Mouse (Mus musculus) hindbrain, embryonic 15.5 days (tissue): ENCODE data around the gene Srgap3. TPM values are rescaled to one million over a fixed set of nuclear protein-coding genes. Genes with fewer than 3 reads are reported as not detected.
A peak's percentile ranks its signal among the peaks of the same experiment; 100 is the strongest.

ENCODE experiments used
- ATAC-seq: fragments of 200-750 bp; cut with Nextera tagmentation; 2 replicates; pipeline ENCODE4 v1.8.0; 2017; ENCODE audit warnings: low read depth, moderate number of reproducible peaks, moderate TSS enrichment; ENCODE audit not compliant: low FRiP score
- H3K27ac ChIP-seq: fragments of 300-500 bp; sonication (generic); replicated peaks from 2 replicates; pipeline ENCODE4 v1.5.1; 2015; ENCODE audit warnings: mild to moderate bottlenecking, inconsistent platforms
- H3K27me3 ChIP-seq: fragments of 300-500 bp; sonication (generic); 2 replicates; pipeline ENCODE4 v1.6.1; 2015; ENCODE audit warnings: control low read depth, inconsistent platforms
- H3K36me3 ChIP-seq: fragments of 300-500 bp; sonication (generic); 2 replicates; pipeline ENCODE4 v1.6.1; 2015; ENCODE audit warnings: control low read depth, inconsistent platforms
- H3K4me1 ChIP-seq: fragments of 300-500 bp; sonication (generic); replicated peaks from 2 replicates; pipeline ENCODE4 v1.6.1; 2015; ENCODE audit warnings: control low read depth, inconsistent platforms
- H3K4me2 ChIP-seq: fragments of 300-500 bp; sonication (generic); 2 replicates; pipeline ENCODE4 v1.6.1; 2015; ENCODE audit warnings: moderate library complexity, mild to moderate bottlenecking, inconsistent platforms
- H3K4me3 ChIP-seq: fragments of 300-500 bp; sonication (generic); 2 replicates; pipeline ENCODE4 v1.5.1; 2015; ENCODE audit warnings: mild to moderate bottlenecking, inconsistent platforms
- H3K9ac ChIP-seq: fragments of 300-500 bp; sonication (generic); 2 replicates; pipeline ENCODE4 v1.6.1; 2015; ENCODE audit warnings: inconsistent platforms
- H3K9me3 ChIP-seq: fragments of 300-500 bp; sonication (generic); 2 replicates; pipeline ENCODE4 v1.6.1; 2016; ENCODE audit warnings: control low read depth, inconsistent platforms
- WGBS: fragments of 180-500 bp; shearing (Covaris S2); methylation state at CpG from one replicate; pipeline ENCODE4 v1.1.7; 2015; 5-methylcytosine and 5-hydroxymethylcytosine counted together
- polyA plus RNA-seq: library from polyadenylated mRNA; unstranded; fragments of >200 nt; fragmentation: Nextera tagmentation; extraction: Ambion mirVana; gene quantifications from 2 replicates; pipeline ENCODE4 v1.2.1, GENCODE M21; 2015

The Srgap3 gene
- polyA plus RNA-seq, 1 experiment from 2014 or later: 30.5 TPM

DNA sequence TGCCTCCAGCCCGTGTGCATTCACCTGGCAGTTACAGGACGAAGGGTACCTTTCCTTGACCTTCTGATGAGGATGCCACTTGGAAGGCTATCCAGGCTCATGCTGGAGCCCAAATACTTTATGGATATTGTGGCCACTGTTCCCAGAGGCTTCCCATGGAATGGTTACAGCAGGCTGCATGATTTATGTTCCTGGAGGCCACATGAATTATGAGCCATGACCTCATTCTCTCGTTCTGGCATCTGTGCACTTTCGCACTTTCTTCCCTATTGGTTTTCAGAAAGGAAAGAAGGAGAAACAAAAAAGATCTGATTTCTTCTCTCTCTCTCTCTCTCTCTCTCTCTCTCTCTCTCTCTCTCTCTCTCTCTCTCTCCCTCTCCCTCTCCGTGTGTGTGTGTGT lies 104.6 kb downstream of the Srgap3 start:
- Histone ChIP-seq H3K4me3 (no peak overlapping the region), H3K36me3 (no peaks in the 10 kb centered on the region), H3K9me3 (no peaks in the 10 kb centered on the region), H3K27me3 (no peaks in the 10 kb centered on the region), H3K4me1 (peaks cover 57% of the 10 kb centered on the region), H3K4me2 (no peak overlapping the region), H3K27ac (peak overlapping the region; percentile 50), H3K9ac (no peak overlapping the region)
- no peak for ATAC-seq
- 43% methylated on average over 5 of the region's 5 CpGs for WGBS

DNA sequence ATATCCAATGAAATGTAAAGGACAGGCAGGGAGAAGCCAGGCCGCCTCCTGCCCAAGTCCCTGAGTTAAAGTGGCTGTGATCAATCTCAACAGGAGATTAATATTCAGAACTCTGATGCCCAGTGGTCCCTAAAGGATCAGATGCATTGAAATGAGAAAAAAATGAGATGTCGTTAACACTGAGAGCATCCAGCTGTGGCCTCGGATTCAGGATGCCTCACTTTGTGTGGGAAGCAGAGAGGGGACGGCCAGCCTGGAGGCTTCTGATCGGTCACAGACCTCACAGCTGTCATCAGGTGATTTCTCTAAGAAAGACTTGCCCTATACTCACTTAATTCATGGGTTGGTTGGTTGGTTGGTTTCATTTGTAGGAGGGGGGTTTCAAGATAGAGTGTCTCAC lies 106.7 kb downstream of the Srgap3 start:
- Histone ChIP-seq H3K36me3 (no peaks in the 10 kb centered on the region), H3K4me2 (no peak overlapping the region), H3K27ac (peak overlapping the region; percentile 82), H3K4me1 (peaks cover 60% of the 10 kb centered on the region), H3K27me3 (no peaks in the 10 kb centered on the region), H3K4me3 (no peak overlapping the region), H3K9ac (no peak overlapping the region), H3K9me3 (no peaks in the 10 kb centered on the region)
- WGBS: 25% methylated on average over 5 of the region's 5 CpGs
- ATAC-seq: no peak

DNA sequence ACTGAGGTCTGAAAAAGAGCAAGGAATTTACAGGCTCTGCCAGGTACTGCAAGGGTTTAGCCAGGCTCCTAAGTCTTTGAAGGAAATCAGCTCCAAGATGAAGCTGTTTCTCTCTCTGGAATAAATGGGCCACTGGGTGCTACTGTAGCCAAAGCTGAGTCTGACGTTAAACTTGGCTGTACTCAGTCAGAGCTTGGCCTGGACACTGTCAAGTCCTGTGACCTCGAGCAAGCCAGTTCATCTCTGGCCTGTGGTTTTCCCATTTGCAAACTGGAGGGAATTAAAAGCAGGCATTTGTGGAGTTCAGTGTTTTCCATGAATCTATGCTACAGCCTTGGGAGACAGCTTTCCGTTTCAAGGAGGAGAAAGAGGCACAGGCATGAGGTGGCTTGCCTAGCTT lies 107.7 kb downstream of the Srgap3 start:
- Histone ChIP-seq H3K36me3 (no peaks in the 10 kb centered on the region), H3K9me3 (no peaks in the 10 kb centered on the region), H3K4me2 (peak overlapping the region; percentile 9; the same call in 1 of the 2 replicates), H3K9ac (no peak overlapping the region), H3K4me1 (peaks cover 61% of the 10 kb centered on the region), H3K27ac (peak overlapping the region; percentile 82), H3K27me3 (no peaks in the 10 kb centered on the region), H3K4me3 (no peak overlapping the region)
- WGBS: 34% methylated on average over 3 of the region's 3 CpGs
- no peak for ATAC-seq

DNA sequence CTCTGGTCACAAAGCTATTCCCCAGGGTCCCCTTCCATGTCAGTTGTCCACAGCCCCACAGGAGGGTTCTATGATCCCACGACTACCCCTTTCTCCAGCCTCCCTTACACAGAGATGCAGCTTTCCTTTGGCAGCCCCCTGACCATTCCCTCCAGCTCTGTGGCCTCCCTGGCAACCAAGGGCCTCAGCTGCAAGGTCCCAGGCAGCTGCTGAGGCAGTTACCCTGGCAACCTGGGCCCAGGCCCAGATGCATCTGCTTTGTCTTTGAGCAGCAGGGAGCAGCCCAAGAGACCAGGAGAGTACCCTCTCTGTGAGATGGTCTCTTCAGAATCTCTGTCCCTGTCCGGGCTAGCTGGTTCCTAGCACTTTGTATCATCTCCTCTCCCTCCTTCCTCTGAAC lies 108.2 kb downstream of the Srgap3 start:
- H3K27me3 ChIP-seq: no peaks in the 10 kb centered on the region
- peak; percentile 87 for ATAC-seq
- peak overlapping the region; percentile 82 for H3K27ac ChIP-seq
- no peaks in the 10 kb centered on the region for H3K9me3 ChIP-seq
- H3K4me1 ChIP-seq: peaks cover 67% of the 10 kb centered on the region
- no peak overlapping the region for H3K4me3 ChIP-seq
- H3K9ac ChIP-seq: peak overlapping the region; percentile 25; the same call in 1 of the 2 replicates
- peak overlapping the region; percentile 9; the same call in 1 of the 2 replicates for H3K4me2 ChIP-seq
- no peaks in the 10 kb centered on the region for H3K36me3 ChIP-seq
- 18% methylated on average over 2 of the region's 2 CpGs for WGBS

DNA sequence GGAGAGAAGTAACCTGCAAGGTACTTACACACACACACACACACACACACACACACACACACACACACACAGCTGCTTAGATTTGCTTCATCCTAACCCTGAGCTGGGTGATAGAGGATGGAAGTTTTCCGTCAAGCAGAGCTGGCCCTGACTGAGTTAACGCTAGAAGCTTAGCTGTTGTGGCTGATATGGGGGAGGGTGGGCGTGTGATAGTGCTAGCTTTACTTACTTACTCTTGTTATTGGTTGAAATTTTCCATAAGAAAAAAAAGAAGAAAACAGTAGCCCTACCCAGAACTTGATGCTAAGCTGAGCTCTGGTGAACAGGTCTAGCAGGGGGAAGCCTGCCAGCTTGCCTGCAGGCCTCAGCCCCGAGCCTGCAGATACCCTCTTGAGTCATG lies 110.4 kb downstream of the Srgap3 start:
- Histone ChIP-seq H3K36me3 (no peaks in the 10 kb centered on the region), H3K4me3 (no peak overlapping the region), H3K27ac (no peak overlapping the region), H3K9ac (no peak overlapping the region), H3K4me1 (peaks cover 60% of the 10 kb centered on the region), H3K27me3 (no peaks in the 10 kb centered on the region), H3K4me2 (no peak overlapping the region), H3K9me3 (no peaks in the 10 kb centered on the region)
- ATAC-seq: no peak
- 78% methylated on average over 4 of the region's 4 CpGs for WGBS

DNA sequence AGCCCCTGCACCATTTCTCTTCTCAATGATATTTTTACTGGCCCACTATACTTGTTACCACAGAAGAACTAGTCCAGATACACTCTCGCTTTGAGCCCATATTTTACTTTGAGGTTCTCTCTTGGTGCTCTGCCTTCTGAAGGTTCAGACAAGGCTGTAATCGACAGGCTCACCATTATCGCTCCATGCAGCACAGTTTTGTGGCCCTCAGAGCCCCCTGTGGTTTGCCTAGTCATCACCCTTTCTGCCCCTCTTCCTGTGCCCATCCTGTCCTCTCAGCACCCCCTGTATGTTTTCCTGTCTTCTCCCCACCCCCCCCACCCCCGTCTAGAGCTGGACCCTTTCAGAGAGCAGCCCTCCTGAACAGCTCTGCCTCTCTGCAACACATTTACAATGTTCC lies 111.7 kb downstream of the Srgap3 start:
- Histone ChIP-seq H3K27ac (no peak overlapping the region), H3K36me3 (no peaks in the 10 kb centered on the region), H3K4me3 (no peak overlapping the region), H3K4me1 (peaks cover 51% of the 10 kb centered on the region), H3K9me3 (no peaks in the 10 kb centered on the region), H3K27me3 (no peaks in the 10 kb centered on the region), H3K4me2 (no peak overlapping the region), H3K9ac (no peak overlapping the region)
- WGBS: 70% methylated on average over 4 of the region's 4 CpGs
- no peak for ATAC-seq

DNA sequence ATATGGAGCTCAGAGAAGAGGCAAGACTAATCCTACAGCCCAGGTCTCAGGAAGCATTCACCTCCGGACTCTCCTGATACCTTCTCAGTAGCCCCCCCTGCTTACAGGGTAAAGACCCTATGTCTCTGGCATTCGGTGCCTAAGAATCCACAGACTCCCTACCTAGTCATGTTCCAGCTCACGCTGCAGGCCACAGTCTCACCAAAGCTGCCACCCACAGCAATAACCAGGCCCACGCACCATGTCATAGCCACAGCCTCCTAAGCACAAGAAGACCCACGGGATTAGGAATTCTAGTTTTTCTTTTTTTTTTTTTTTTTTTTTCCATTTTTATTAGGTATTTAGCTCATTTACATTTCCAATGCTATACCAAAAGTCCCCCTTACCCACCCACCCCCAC lies 112.6 kb downstream of the Srgap3 start:
- ATAC-seq: no peak
- H3K4me1 ChIP-seq: peaks cover 51% of the 10 kb centered on the region
- H3K27ac ChIP-seq: peak overlapping the region; percentile 62
- no peak overlapping the region for H3K4me3 ChIP-seq
- no peaks in the 10 kb centered on the region for H3K36me3 ChIP-seq
- no peaks in the 10 kb centered on the region for H3K27me3 ChIP-seq
- 68% methylated on average over 5 of the region's 5 CpGs for WGBS
- no peaks in the 10 kb centered on the region for H3K9me3 ChIP-seq
- H3K4me2 ChIP-seq: no peak overlapping the region
- H3K9ac ChIP-seq: no peak overlapping the region

DNA sequence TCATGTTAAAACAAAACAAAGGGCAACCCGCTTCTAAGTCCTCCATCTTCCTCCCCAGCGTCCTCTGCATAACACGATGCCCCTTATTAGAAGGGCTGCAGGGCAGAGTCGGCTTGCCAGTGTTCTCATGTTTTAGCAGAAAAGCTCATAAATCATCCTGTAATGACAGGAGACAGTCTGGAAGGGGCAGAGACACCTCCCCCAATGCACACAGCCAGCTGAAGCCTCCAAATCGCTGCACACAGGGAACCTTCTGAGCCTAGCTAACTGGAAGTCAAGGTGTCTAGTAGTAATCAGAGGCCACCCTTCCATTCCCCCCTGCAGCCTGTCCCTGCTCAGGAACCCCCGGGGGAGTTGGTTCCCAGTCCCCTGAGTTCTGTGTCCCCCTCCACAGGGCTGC lies 113.3 kb downstream of the Srgap3 start:
- Histone ChIP-seq H3K27me3 (no peaks in the 10 kb centered on the region), H3K4me3 (no peak overlapping the region), H3K4me2 (peak overlapping the region; percentile 2; the same call in 1 of the 2 replicates), H3K9me3 (no peaks in the 10 kb centered on the region), H3K36me3 (no peaks in the 10 kb centered on the region), H3K9ac (no peak overlapping the region), H3K4me1 (peaks cover 50% of the 10 kb centered on the region), H3K27ac (peak overlapping the region; percentile 62)
- peak; percentile 65 for ATAC-seq
- 10% methylated on average over 6 of the region's 6 CpGs for WGBS

DNA sequence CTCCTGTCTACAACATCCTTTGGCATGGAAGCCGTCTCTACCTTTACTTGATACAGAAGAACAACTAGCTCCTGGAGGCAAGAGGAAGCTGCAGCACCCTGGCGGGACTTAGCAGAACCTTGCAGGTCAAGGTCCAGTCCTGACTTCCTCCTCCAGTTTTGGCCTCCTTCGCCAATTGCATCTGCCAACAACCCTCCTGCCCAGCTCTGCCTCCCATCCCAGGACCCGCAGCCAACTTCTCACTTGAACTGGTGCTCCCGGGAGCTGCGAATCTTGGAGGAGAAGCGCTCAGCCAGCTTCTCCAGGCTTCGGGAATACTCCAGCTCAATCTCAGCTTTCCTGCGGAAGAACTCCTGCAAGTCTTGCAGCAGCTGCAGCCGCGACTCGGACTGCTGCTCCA lies 117.9 kb downstream of the Srgap3 start:
- no peak overlapping the region for H3K9ac ChIP-seq
- H3K27ac ChIP-seq: peak overlapping the region; percentile 15; the same call in 1 of the 2 replicates
- H3K36me3 ChIP-seq: no peaks in the 10 kb centered on the region
- no peak overlapping the region for H3K4me2 ChIP-seq
- H3K4me3 ChIP-seq: no peak overlapping the region
- H3K9me3 ChIP-seq: no peaks in the 10 kb centered on the region
- peaks cover 40% of the 10 kb centered on the region for H3K4me1 ChIP-seq
- ATAC-seq: no peak
- WGBS: 55% methylated on average over 12 of the region's 12 CpGs
- H3K27me3 ChIP-seq: no peaks in the 10 kb centered on the region

DNA sequence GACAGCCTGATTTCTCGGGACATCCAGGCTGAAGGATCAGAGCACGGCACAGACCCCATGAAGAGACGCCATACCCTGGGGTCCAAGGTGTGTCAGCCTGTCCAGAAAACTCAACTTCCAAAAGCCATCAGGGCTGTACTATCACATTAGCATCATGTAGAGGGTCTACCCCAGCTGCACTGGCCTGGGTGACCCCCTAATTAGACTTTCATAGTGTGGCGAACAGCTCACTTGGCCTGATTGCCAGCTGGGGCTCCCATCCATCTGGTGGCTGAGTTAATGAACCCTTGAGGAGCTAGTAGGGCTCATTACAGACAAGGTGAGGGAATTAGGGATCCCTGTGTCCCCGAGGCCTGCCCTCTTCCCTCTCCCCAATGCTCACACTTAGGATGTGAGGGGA lies 118.6 kb downstream of the Srgap3 start:
- H3K4me1 ChIP-seq: peaks cover 35% of the 10 kb centered on the region
- ATAC-seq: no peak
- H3K9ac ChIP-seq: no peak overlapping the region
- WGBS: 40% methylated on average over 5 of the region's 5 CpGs
- H3K4me2 ChIP-seq: no peak overlapping the region
- no peak overlapping the region for H3K4me3 ChIP-seq
- H3K36me3 ChIP-seq: no peaks in the 10 kb centered on the region
- no peaks in the 10 kb centered on the region for H3K9me3 ChIP-seq
- no peaks in the 10 kb centered on the region for H3K27me3 ChIP-seq
- H3K27ac ChIP-seq: no peak overlapping the region

DNA sequence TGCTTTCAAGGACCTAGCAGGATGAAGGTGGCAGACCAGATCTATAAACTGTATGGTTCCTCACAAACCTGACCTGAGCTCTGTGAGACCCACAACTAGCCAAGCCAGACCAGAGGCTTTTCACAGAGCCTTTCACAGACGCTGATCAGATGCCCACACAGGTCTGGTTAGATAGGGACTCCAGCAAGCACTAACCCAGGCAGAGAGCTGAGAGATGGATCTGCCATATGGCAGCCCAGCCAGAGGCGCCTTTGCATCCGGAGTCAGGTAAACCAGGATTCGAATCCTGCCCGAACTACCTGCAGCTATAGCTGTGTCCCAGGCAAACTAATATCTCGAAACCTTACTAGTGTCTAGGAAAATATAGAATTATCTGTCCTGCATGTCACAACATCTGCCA lies 121.4 kb downstream of the Srgap3 start:
- Histone ChIP-seq H3K9ac (no peak overlapping the region), H3K4me3 (no peak overlapping the region), H3K4me1 (peaks cover 48% of the 10 kb centered on the region), H3K9me3 (no peaks in the 10 kb centered on the region), H3K4me2 (no peak overlapping the region), H3K36me3 (no peaks in the 10 kb centered on the region), H3K27me3 (no peaks in the 10 kb centered on the region), H3K27ac (no peak overlapping the region)
- WGBS: 94% methylated on average over 6 of the region's 6 CpGs
- no peak for ATAC-seq

DNA sequence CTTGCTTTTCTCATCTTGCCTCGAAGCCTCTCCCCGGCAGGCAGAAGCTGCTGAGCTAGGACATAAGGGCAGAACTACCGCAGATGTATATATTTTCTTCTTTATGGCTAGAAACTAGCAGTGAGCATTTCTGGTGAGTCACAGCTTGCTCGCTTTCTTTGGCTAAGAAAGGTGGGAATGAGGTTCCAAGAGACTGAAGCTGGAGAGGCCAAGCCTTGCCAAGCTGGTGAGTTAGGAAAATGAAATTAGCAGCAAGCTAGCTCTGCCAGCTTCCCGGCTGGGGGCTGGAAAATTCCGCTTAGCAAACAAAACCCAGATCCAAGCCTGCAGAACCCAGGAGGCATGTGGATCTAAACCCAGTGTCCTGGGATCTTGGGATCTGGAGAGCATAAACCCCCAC lies 124.0 kb downstream of the Srgap3 start:
- ATAC-seq: no peak
- Histone ChIP-seq H3K4me3 (no peak overlapping the region), H3K4me2 (no peak overlapping the region), H3K36me3 (no peaks in the 10 kb centered on the region), H3K9me3 (no peaks in the 10 kb centered on the region), H3K27me3 (no peaks in the 10 kb centered on the region), H3K27ac (peak overlapping the region; percentile 40; the same call in 1 of the 2 replicates), H3K9ac (no peak overlapping the region), H3K4me1 (peaks cover 38% of the 10 kb centered on the region)
- 70% methylated on average over 6 of the region's 6 CpGs for WGBS

DNA sequence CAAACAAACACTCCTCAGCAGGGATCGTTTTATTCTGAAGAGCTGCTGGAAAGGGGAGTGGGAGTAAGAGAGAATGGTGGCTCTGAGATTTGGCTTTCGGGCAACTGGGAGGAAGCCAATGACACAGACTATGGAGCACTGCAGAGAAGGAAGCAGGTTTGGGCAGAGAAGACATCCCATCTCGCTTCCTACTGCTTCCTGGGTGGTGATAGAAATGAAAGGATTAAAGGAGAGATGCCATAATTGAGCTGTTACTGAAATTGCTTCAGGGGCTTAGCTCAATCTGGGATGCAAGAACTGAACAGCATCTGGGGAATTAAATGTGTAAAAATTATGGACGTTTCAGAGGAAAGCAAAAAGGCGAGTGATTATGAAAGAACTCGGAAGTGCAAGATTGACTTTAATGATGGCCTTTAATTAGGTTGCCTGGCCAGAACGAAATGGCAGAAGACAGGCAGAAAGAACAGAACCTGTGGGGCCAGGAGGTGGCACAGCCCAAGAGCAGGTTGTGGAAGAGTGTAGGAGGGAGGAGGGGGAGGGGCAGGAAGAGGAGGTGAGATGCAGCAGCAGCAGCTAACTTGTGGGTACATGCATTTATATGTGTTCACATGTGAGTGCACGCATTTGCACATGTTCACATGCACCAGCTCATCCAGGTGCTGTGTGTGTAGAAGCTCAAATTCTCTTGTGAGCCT lies 126.6 kb downstream of the Srgap3 start:
- no peak for ATAC-seq
- Histone ChIP-seq H3K27ac (peak overlapping the region; percentile 69), H3K27me3 (no peaks in the 10 kb centered on the region), H3K9ac (no peak overlapping the region), H3K4me3 (no peak overlapping the region), H3K9me3 (no peaks in the 10 kb centered on the region), H3K4me1 (peaks cover 32% of the 10 kb centered on the region), H3K36me3 (0 out of 2 replicates have a peak, but pooled peaks cover 3% of the 10 kb centered on the region), H3K4me2 (no peak overlapping the region)
- WGBS: 38% methylated on average over 8 of the region's 8 CpGs
